Mouse (Mus musculus): ENCODE data around the gene Hist1h2af. TPM values are rescaled to one million over a fixed set of nuclear protein-coding genes. Genes with fewer than 3 reads are reported as not detected.
A peak's percentile ranks its signal among the peaks of the same experiment; 100 is the strongest.
"Not testable (repeated sequence)": the region's sequence is repeated elsewhere in the genome, so short reads cannot be mapped to it uniquely, and the experiment has no call there.

Gene Hist1h2af
- polyA plus RNA-seq (2014; fragmentation: Nextera tagmentation; extraction: Ambion mirVana): 13.8 and 28.7 TPM in 2 replicates

DNA sequence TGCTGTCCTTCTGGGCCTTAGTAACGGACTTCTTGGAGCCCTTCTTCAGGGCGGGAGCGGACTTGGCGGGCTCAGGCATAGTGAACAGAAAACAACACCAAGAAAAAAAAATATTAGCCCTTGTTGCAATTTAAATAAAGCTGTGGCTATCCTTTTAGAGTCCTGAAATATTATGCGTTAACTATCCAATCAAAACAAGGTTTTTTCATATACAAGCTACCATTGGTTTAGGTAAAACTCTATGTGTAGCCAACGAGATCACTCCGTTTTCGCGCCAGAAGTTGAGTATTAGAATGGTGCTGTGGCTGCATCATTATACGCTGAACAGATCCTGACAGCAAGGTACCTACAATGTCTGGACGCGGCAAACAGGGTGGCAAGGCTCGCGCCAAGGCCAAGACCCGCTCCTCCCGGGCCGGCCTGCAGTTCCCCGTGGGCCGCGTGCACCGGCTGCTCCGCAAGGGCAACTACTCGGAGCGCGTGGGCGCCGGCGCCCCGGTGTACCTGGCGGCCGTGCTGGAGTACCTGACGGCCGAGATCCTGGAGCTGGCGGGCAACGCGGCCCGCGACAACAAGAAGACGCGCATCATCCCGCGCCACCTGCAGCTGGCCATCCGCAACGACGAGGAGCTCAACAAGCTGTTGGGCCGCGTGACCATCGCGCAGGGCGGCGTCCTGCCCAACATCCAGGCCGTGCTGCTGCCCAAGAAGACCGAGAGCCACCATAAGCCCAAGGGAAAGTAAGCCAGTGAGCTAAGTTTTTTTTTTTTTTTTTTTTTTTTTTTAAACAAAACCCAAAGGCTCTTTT, at the start of gene Hist1h2af:
Gene Hist1h2af (plus strand): TSS at position 347 of the 808 bp plus-strand sequence.
- under 1% methylated on average over 20 of the region's 53 CpGs for WGBS
- ATAC-seq (ENCODE audit: low FRiP score, low TSS enrichment): peak; percentile 54
- H3K36me3 ChIP-seq (ENCODE audit: control insufficient read depth, insufficient read depth, low read length); H3K27me3 ChIP-seq (ENCODE audit: control insufficient read depth, insufficient read depth, low read length); H3K9me3 ChIP-seq (ENCODE audit: control insufficient read depth, low read length): not testable (repeated sequence)
- Histone ChIP-seq H3K4me2 (replicated peaks; ENCODE audit: low read depth, low read length) (peak within 1 kb of the TSS; percentile 69), H3K27ac (ENCODE audit: low read depth, low read length) (peak within 1 kb of the TSS; percentile 99), H3K4me3 (ENCODE audit: low read length) (peak within 1 kb of the TSS; percentile 62), H3K9ac (ENCODE audit: low read depth, low read length) (peak within 1 kb of the TSS; percentile 89), H3K4me1 (ENCODE audit: control insufficient read depth, insufficient read depth, low read length) (peaks cover 21% of the 10 kb centered on the region)

DNA sequence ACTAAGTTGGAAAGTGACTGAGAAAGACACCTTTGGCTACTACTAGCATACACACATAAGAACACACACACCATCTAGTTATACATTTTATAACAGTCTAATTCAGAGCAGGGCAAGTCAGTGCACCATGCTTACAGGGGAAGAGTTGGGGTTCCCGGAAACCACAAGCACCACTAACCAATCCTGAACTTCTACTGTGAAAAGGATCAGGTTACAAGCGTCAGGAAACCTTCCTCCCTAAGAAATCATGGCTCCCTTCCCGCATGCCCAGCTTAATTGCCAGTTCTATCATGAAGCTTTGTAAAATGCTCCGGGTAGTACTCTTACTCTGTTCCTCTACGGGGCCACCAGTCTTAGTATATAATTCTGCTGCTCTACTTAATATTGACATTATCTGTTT, 48.4 kb upstream of the Hist1h2af start:
- Histone ChIP-seq H3K27me3 (ENCODE audit: control insufficient read depth, insufficient read depth, low read length) (no peaks in the 10 kb centered on the region), H3K4me3 (ENCODE audit: low read length) (no peak overlapping the region), H3K27ac (ENCODE audit: low read depth, low read length) (no peak overlapping the region), H3K36me3 (ENCODE audit: control insufficient read depth, insufficient read depth, low read length) (no peaks in the 10 kb centered on the region), H3K9ac (ENCODE audit: low read depth, low read length) (no peak overlapping the region), H3K4me1 (ENCODE audit: control insufficient read depth, insufficient read depth, low read length) (no peaks in the 10 kb centered on the region), H3K4me2 (replicated peaks; ENCODE audit: low read depth, low read length) (no peak overlapping the region), H3K9me3 (ENCODE audit: control insufficient read depth, low read length) (no peaks in the 10 kb centered on the region)
- 39% methylated on average over 5 of the region's 5 CpGs for WGBS
- ATAC-seq (ENCODE audit: low FRiP score, low TSS enrichment): no peak

DNA sequence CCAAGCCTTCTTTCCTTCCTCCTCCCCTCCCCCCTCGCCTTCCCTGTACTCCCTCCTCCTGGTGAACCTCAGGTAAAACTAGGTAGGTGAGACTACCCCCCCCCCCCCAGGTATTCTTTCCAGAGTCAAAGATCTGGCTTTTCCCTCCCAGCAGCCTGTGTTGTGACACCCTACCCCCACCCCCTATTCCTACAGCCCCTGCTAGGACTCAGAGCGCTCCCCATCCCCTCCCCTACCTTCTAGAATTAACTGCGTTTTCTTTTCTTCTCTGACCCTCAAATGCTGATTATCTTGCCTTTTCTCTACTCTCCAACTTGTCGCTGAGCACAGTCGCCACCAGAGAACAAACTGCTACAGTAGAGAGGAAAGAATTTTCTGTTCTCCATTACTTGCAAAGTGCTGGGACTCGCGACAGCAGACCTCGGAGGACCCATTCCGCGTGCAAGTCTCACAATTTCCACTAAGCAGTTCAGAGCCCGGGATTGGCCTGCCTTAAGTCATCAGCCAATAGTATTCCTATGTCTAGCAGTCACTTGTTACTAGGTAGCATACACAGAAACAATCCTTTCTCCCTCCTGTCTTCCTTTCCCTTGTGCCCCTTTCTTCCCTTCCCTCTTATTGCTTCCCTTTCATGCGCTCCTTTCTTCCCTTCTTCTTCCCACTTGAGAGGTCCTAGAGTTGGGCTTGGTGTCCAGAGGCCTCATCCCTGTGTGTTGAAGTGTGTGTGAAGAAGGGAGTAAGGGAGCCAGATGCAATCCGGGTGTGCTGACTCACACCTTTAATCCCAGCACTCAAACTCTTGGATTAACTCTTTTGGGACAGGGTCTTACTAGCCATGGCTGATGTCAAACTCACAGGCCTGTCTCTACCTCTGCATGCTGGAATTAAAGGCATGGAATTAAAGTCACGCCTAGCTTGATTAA, 45.0 kb upstream of the Hist1h2af start, which contains the start of gene Btn2a2:
Gene Btn2a2 (minus strand): TSS at position 458 of the 923 bp plus-strand sequence.
- peak within 1 kb of the TSS; percentile 37 for H3K4me3 ChIP-seq (ENCODE audit: low read length)
- no peaks in the 10 kb centered on the region for H3K4me1 ChIP-seq (ENCODE audit: control insufficient read depth, insufficient read depth, low read length)
- no peak within 1 kb of the TSS for H3K27ac ChIP-seq (ENCODE audit: low read depth, low read length)
- H3K36me3 ChIP-seq (ENCODE audit: control insufficient read depth, insufficient read depth, low read length): no peaks in the 10 kb centered on the region
- WGBS: 3% methylated on average over 13 of the region's 14 CpGs
- no peaks in the 10 kb centered on the region for H3K27me3 ChIP-seq (ENCODE audit: control insufficient read depth, insufficient read depth, low read length)
- H3K4me2 ChIP-seq (replicated peaks; ENCODE audit: low read depth, low read length): peak within 1 kb of the TSS; percentile 44
- no peak within 1 kb of the TSS for H3K9ac ChIP-seq (ENCODE audit: low read depth, low read length)
- ATAC-seq (ENCODE audit: low FRiP score, low TSS enrichment): peak; percentile 96
- no peaks in the 10 kb centered on the region for H3K9me3 ChIP-seq (ENCODE audit: control insufficient read depth, low read length)

DNA sequence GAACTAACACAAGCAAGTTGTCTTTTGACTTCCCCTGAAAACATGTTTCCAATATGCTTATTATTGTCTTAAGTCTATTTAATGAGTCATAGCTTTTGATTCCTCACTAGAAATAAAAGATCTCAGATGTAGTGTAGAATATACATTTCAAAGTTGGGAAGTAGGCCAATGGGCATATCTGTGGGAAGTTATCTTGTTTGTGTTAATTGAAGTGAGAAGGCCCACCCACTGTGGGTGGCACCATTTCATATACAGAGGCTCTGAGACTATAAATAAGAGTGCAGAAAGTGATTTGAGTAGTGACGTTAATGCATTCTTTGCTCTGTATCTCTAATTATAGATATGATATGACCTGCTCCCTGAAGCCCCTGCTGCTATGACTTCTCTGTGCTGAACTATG, 42.8 kb upstream of the Hist1h2af start:
- H3K27ac ChIP-seq (ENCODE audit: low read depth, low read length): no peak overlapping the region
- H3K4me3 ChIP-seq (ENCODE audit: low read length): no peak overlapping the region
- H3K27me3 ChIP-seq (ENCODE audit: control insufficient read depth, insufficient read depth, low read length): no peaks in the 10 kb centered on the region
- H3K9me3 ChIP-seq (ENCODE audit: control insufficient read depth, low read length): no peaks in the 10 kb centered on the region
- no peak for ATAC-seq (ENCODE audit: low FRiP score, low TSS enrichment)
- no peak overlapping the region for H3K4me2 ChIP-seq (replicated peaks; ENCODE audit: low read depth, low read length)
- 74% methylated on average over 1 of the region's 1 CpGs for WGBS
- no peaks in the 10 kb centered on the region for H3K36me3 ChIP-seq (ENCODE audit: control insufficient read depth, insufficient read depth, low read length)
- no peaks in the 10 kb centered on the region for H3K4me1 ChIP-seq (ENCODE audit: control insufficient read depth, insufficient read depth, low read length)
- H3K9ac ChIP-seq (ENCODE audit: low read depth, low read length): no peak overlapping the region

DNA sequence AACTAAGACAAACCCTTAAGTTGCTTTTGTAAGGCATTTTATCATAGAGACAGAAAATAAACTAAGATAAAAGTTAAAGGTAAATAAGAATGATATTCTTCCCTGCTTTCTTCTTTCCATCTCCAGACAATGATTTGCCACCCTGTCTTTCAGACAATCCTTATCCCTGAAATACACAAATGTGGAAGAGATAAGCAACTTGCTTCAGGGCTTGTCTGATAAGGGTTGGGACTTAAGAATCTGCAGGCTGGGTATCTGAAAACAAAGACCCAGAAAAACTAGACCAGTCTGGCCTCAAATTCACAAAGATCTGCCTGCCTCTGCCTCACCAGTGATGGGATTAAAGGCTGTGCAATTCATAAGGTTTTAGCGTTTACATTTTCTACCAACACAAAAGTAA, 42.4 kb upstream of the Hist1h2af start:
- Histone ChIP-seq H3K9me3 (ENCODE audit: control insufficient read depth, low read length) (no peaks in the 10 kb centered on the region), H3K9ac (ENCODE audit: low read depth, low read length) (no peak overlapping the region), H3K4me2 (replicated peaks; ENCODE audit: low read depth, low read length) (no peak overlapping the region), H3K27ac (ENCODE audit: low read depth, low read length) (no peak overlapping the region), H3K4me1 (ENCODE audit: control insufficient read depth, insufficient read depth, low read length) (no peaks in the 10 kb centered on the region), H3K4me3 (ENCODE audit: low read length) (no peak overlapping the region), H3K27me3 (ENCODE audit: control insufficient read depth, insufficient read depth, low read length) (no peaks in the 10 kb centered on the region), H3K36me3 (ENCODE audit: control insufficient read depth, insufficient read depth, low read length) (no peaks in the 10 kb centered on the region)
- WGBS: 24% methylated on average over 1 of the region's 1 CpGs
- no peak for ATAC-seq (ENCODE audit: low FRiP score, low TSS enrichment)

DNA sequence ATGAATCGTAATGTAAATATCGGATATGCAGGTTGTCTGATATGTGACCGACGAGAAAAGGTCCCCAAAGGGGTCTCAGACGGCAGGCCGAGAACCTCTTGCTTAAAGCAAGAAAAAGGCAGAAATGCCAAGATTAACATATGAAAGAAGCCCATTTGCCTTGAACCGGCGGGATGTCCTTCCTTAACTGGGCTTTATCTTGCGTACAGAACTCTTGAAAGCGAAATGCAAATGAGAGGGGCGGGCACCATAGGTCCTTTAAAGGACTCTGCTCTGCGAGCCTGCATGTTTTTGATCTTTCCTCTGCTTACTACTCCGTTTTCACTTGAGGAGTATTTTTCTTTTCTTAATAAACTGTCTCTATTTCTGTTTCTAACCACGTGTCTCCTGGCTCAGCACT, 41.7 kb upstream of the Hist1h2af start:
- peak overlapping the region; percentile 46 for H3K4me2 ChIP-seq (replicated peaks; ENCODE audit: low read depth, low read length)
- no peak overlapping the region for H3K27ac ChIP-seq (ENCODE audit: low read depth, low read length)
- H3K9me3 ChIP-seq (ENCODE audit: control insufficient read depth, low read length): no peaks in the 10 kb centered on the region
- no peaks in the 10 kb centered on the region for H3K36me3 ChIP-seq (ENCODE audit: control insufficient read depth, insufficient read depth, low read length)
- no peak overlapping the region for H3K9ac ChIP-seq (ENCODE audit: low read depth, low read length)
- ATAC-seq (ENCODE audit: low FRiP score, low TSS enrichment): no peak
- peak overlapping the region; percentile 17; the same call in 1 of the 2 replicates for H3K4me3 ChIP-seq (ENCODE audit: low read length)
- WGBS: 8% methylated on average over 14 of the region's 14 CpGs
- H3K4me1 ChIP-seq (ENCODE audit: control insufficient read depth, insufficient read depth, low read length): 0 out of 2 replicates have a peak, but pooled peaks cover 2% of the 10 kb centered on the region
- no peaks in the 10 kb centered on the region for H3K27me3 ChIP-seq (ENCODE audit: control insufficient read depth, insufficient read depth, low read length)

DNA sequence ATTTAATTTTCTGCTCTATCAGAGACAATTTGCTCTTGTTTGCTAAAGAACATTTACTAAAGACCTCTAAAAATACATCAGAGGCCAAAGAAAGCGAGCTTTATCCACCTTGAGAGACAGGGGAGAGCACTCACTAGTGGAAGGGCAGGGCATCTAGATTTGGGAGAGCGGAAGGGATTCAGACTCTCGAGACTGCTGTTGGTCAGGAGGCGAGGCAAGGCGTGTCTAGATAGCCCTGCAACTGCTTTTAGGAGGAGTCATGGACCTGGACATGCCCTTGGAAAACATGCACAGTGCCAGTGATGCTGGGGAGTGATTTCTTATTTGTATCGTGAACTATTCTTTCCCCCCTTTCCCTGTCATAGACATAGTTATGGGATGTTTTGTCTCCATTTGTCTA, 38.2 kb upstream of the Hist1h2af start:
- no peak overlapping the region for H3K4me3 ChIP-seq (ENCODE audit: low read length)
- peaks cover 10% of the 10 kb centered on the region; the same call in 1 of the 2 replicates for H3K4me1 ChIP-seq (ENCODE audit: control insufficient read depth, insufficient read depth, low read length)
- no peak for ATAC-seq (ENCODE audit: low FRiP score, low TSS enrichment)
- H3K4me2 ChIP-seq (replicated peaks; ENCODE audit: low read depth, low read length): no peak overlapping the region
- no peak overlapping the region for H3K27ac ChIP-seq (ENCODE audit: low read depth, low read length)
- 84% methylated on average over 6 of the region's 6 CpGs for WGBS
- H3K9me3 ChIP-seq (ENCODE audit: control insufficient read depth, low read length): no peaks in the 10 kb centered on the region
- H3K9ac ChIP-seq (ENCODE audit: low read depth, low read length): no peak overlapping the region
- H3K36me3 ChIP-seq (ENCODE audit: control insufficient read depth, insufficient read depth, low read length): no peaks in the 10 kb centered on the region
- H3K27me3 ChIP-seq (ENCODE audit: control insufficient read depth, insufficient read depth, low read length): no peaks in the 10 kb centered on the region

DNA sequence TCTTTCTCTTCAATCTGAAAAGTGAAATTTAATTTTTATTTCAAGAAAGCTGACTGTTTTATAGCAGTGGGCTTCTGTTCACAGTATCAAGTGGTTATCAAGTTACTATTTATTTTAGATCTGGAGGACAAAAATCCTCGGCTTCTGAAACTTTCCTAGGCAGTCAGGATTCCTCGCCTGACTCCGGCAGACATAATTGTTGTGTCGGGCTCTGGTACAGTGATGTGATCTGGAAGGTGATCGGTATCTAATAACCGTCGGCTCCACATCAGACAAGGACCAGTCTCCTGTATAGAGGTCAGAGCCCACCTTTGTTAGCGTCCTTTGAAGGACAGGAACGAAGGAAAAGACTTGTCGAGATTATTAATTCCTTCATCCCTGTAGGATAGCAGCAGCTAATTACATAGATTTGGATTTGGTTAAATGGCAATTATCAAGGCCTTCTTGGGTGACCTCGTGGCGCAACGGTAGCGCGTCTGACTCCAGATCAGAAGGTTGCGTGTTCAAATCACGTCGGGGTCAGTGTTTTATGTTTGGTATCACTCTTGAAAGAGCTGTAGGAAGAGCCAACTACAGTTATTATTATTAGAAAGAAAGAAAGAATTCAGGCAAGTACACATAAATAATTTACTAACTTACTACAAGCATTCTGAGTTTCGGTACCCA, 35.9 kb upstream of the Hist1h2af start:
- H3K4me1 ChIP-seq (ENCODE audit: control insufficient read depth, insufficient read depth, low read length): peaks cover 16% of the 10 kb centered on the region; the same call in 1 of the 2 replicates
- 2% methylated on average over 19 of the region's 19 CpGs for WGBS
- H3K4me2 ChIP-seq (replicated peaks; ENCODE audit: low read depth, low read length): peak overlapping the region; percentile 50
- H3K27ac ChIP-seq (ENCODE audit: low read depth, low read length): no peak overlapping the region
- no peaks in the 10 kb centered on the region for H3K9me3 ChIP-seq (ENCODE audit: control insufficient read depth, low read length)
- H3K36me3 ChIP-seq (ENCODE audit: control insufficient read depth, insufficient read depth, low read length): no peaks in the 10 kb centered on the region
- H3K4me3 ChIP-seq (ENCODE audit: low read length): peak overlapping the region; percentile 38
- no peaks in the 10 kb centered on the region for H3K27me3 ChIP-seq (ENCODE audit: control insufficient read depth, insufficient read depth, low read length)
- H3K9ac ChIP-seq (ENCODE audit: low read depth, low read length): 0 out of 2 replicates have a peak overlapping the region, but pooled peaks have one; percentile 38
- peak; percentile 25; the same call in 1 of the 2 replicates for ATAC-seq (ENCODE audit: low FRiP score, low TSS enrichment)
